8 mouse cellular contexts compared by ENCODE assay signal in genomic region chr2:152736748-152737147, GRCm38 (mm10). TPM values are rescaled to one million over a fixed set of nuclear protein-coding genes. Genes with fewer than 3 reads are reported as not detected.
A peak's percentile ranks its signal among the peaks of the same experiment; 100 is the strongest.
DNase-seq lines count a peak whose midpoint lies in the region; ATAC-seq and TF ChIP-seq lines count a peak whose summit lies in the region.

No protein-coding gene starts in this region.

- no peak for TF ChIP-seq POLR2A in MEL (IDR thresholded peaks at IDR 0.05; ENCODE audit: control insufficient read depth in 1 of 2, insufficient read depth in 1 of 2, low read depth in 1 of 2, low read length in 2 of 2, poor library complexity in 1 of 2)

- H3K4me3 ChIP-seq in MEL (ENCODE audit: control insufficient read depth in 1 of 2, insufficient read depth in 1 of 2, low read depth in 2 of 2, low read length in 2 of 2), result peak overlapping the region; percentile 45 to 65
- H3K4me3 ChIP-seq in hindbrain, embryonic 11.5 days (ENCODE audit: low read depth, low read length), result peak overlapping the region; percentile 84
- H3K4me3 ChIP-seq in liver, embryonic 13.5 days (replicated peaks), result peak overlapping the region; percentile 67
- peak overlapping the region; percentile 75 for H3K4me3 ChIP-seq in stomach, embryonic 15.5 days (replicated peaks)

- no peaks in the 10 kb centered on the region for H3K27me3 ChIP-seq in MEL (ENCODE audit: control insufficient read depth in 1 of 2, insufficient read depth in 2 of 2, low read length in 2 of 2)
- no peaks in the 10 kb centered on the region for H3K27me3 ChIP-seq in hindbrain, embryonic 11.5 days (ENCODE audit: control insufficient read depth, insufficient read depth, low read length)
- peaks cover 27% of the 10 kb centered on the region for H3K27me3 ChIP-seq in liver, embryonic 13.5 days
- no peaks in the 10 kb centered on the region for H3K27me3 ChIP-seq in stomach, embryonic 15.5 days (replicated peaks)

- peak; percentile 94 for DNase-seq in heart, adult 11 months
- no peak for DNase-seq in heart, adult 8-10 months (ENCODE audit: low spot score)
- peak; percentile 77 for DNase-seq in MEL (ENCODE audit: low read depth, low spot score)
- peak; percentile 72 for DNase-seq in embryo, embryonic 11 days
- DNase-seq in hindbrain, embryonic 11.5 days (ENCODE audit: low spot score), result peak; percentile 69
- DNase-seq in liver, embryonic 13.5 days, result peak; percentile 65
- DNase-seq in layer of hippocampus, adult 9-11 months, result no peak

- H3K9ac ChIP-seq in MEL (ENCODE audit: control insufficient read depth, low read depth, low read length, poor library complexity, severe bottlenecking), result peak overlapping the region; percentile 70
- peak overlapping the region; percentile 86 for H3K9ac ChIP-seq in hindbrain, embryonic 11.5 days (ENCODE audit: low read depth, low read length)
- peak overlapping the region; percentile 85 for H3K9ac ChIP-seq in liver, embryonic 13.5 days
- peak overlapping the region; percentile 82 for H3K9ac ChIP-seq in stomach, embryonic 15.5 days

- peak overlapping the region; percentile 90 for H3K27ac ChIP-seq in MEL (ENCODE audit: control insufficient read depth, low read depth, low read length)
- peak overlapping the region; percentile 80 for H3K27ac ChIP-seq in hindbrain, embryonic 11.5 days (ENCODE audit: low read depth, low read length)
- peak overlapping the region; percentile 87 for H3K27ac ChIP-seq in liver, embryonic 13.5 days
- H3K27ac ChIP-seq in stomach, embryonic 15.5 days, result peak overlapping the region; percentile 91

- no peak for TF ChIP-seq RAD21 in MEL (IDR thresholded peaks at IDR 0.05; ENCODE audit: low read depth, low read length)

- H3K4me1 ChIP-seq in MEL (ENCODE audit: control insufficient read depth in 1 of 2, insufficient read depth in 2 of 2, low read length in 2 of 2), result peaks cover 0 to 30% of the 10 kb centered on the region in 2 experiments; a peak in 2 of 4 replicates
- peaks cover 6% of the 10 kb centered on the region for H3K4me1 ChIP-seq in hindbrain, embryonic 11.5 days (replicated peaks; ENCODE audit: control insufficient read depth, insufficient read depth, low read length)
- peaks cover 90% of the 10 kb centered on the region for H3K4me1 ChIP-seq in liver, embryonic 13.5 days (replicated peaks)
- peaks cover 49% of the 10 kb centered on the region for H3K4me1 ChIP-seq in stomach, embryonic 15.5 days

- peak in 1 of 2 experiments; percentile 31; a peak in 1 of 4 replicates for TF ChIP-seq EP300 in MEL (IDR thresholded peaks at IDR 0.05; ENCODE audit: low read depth in 1 of 2, low read length in 2 of 2)

- TF ChIP-seq CTCF in MEL (IDR thresholded peaks at IDR 0.05 in 2 of 3, conservative IDR thresholded peaks at IDR 0.05 in 1 of 3; ENCODE audit: control insufficient read depth in 1 of 3, insufficient read depth in 1 of 3, low read depth in 2 of 3, low read length in 3 of 3, poor library complexity in 1 of 3, severe bottlenecking in 1 of 3), result no peak

- no peaks in the 10 kb centered on the region for H3K9me3 ChIP-seq in MEL (replicated peaks; ENCODE audit: insufficient read depth, low read length)
- H3K9me3 ChIP-seq in hindbrain, embryonic 11.5 days (ENCODE audit: control insufficient read depth, low read length), result no peaks in the 10 kb centered on the region
- no peaks in the 10 kb centered on the region for H3K9me3 ChIP-seq in liver, embryonic 13.5 days (replicated peaks)
- no peaks in the 10 kb centered on the region for H3K9me3 ChIP-seq in stomach, embryonic 15.5 days

- WGBS in hindbrain, embryonic 11.5 days, result 0% methylated on average over 22 of the region's 22 CpGs
- WGBS in liver, embryonic 13.5 days (ENCODE audit: insufficient replicate concordance), result 0% methylated on average over 22 of the region's 22 CpGs
- under 1% methylated on average over 22 of the region's 22 CpGs for WGBS in stomach, embryonic 15.5 days

- peaks cover 18% of the 10 kb centered on the region for H3K79me2 ChIP-seq in MEL (ENCODE audit: control insufficient read depth, insufficient read depth, low read length, poor library complexity)

- H3K36me3 ChIP-seq in MEL (ENCODE audit: control insufficient read depth in 1 of 2, insufficient read depth in 2 of 2, low read length in 2 of 2), result peaks cover 0 to 21% of the 10 kb centered on the region in 2 experiments; a peak in 2 of 4 replicates
- no peaks in the 10 kb centered on the region for H3K36me3 ChIP-seq in hindbrain, embryonic 11.5 days (ENCODE audit: control insufficient read depth, insufficient read depth, low read length)
- H3K36me3 ChIP-seq in liver, embryonic 13.5 days, result no peaks in the 10 kb centered on the region
- no peaks in the 10 kb centered on the region for H3K36me3 ChIP-seq in stomach, embryonic 15.5 days

- no peak for ATAC-seq in hindbrain, embryonic 11.5 days (ENCODE audit: low FRiP score)
- ATAC-seq in liver, embryonic 13.5 days (ENCODE audit: low read depth), result peak; percentile 24; the same call in 1 of the 2 replicates
- ATAC-seq in stomach, embryonic 15.5 days (ENCODE audit: insufficient read depth, low FRiP score, low read depth), result no peak

- H3K4me2 ChIP-seq in hindbrain, embryonic 11.5 days (replicated peaks; ENCODE audit: low read depth, low read length), result peak overlapping the region; percentile 84
- peak overlapping the region; percentile 93 for H3K4me2 ChIP-seq in liver, embryonic 13.5 days
- H3K4me2 ChIP-seq in stomach, embryonic 15.5 days, result peak overlapping the region; percentile 85

TF ChIP-seq in MEL, 35 proteins besides CTCF, POLR2A, EP300 and RAD21 (continues in another document):
- TF ChIP-seq USF1 (IDR thresholded peaks at IDR 0.05; ENCODE audit: low read depth, low read length) (0 out of 2 replicates have a peak, but pooled peaks have one; percentile 5), ZKSCAN1 (IDR thresholded peaks at IDR 0.05; ENCODE audit: low read depth, low read length) (no peak), MXI1 (IDR thresholded peaks at IDR 0.05; ENCODE audit: low read depth, low read length) (peak; percentile 67), GATA1 (IDR thresholded peaks at IDR 0.05; ENCODE audit: low read depth, low read length) (peak; percentile 32), ELF1 (IDR thresholded peaks at IDR 0.05; ENCODE audit: low read depth, low read length) (no peak), MAFK (IDR thresholded peaks at IDR 0.05; ENCODE audit: borderline replicate concordance, low read depth, low read length) (no peak), UBTF (IDR thresholded peaks at IDR 0.05; ENCODE audit: borderline replicate concordance, insufficient read depth, low read depth, low read length) (no peak), CHD2 (IDR thresholded peaks at IDR 0.05; ENCODE audit: low read length) (no peak), E2F4 (IDR thresholded peaks at IDR 0.05; ENCODE audit: borderline replicate concordance, low read depth, low read length) (no peak), TBP (IDR thresholded peaks at IDR 0.05; ENCODE audit: low read depth, low read length) (no peak), ETS1 (IDR thresholded peaks at IDR 0.05; ENCODE audit: low read depth, low read length) (no peak), ZNF384 (IDR thresholded peaks at IDR 0.05; ENCODE audit: low read depth, low read length) (no peak), BHLHE40 (IDR thresholded peaks at IDR 0.05; ENCODE audit: borderline replicate concordance, low read depth, low read length) (no peak), RCOR1 (IDR thresholded peaks at IDR 0.05; ENCODE audit: low read depth, low read length) (no peak), USF2 (IDR thresholded peaks at IDR 0.05; ENCODE audit: borderline replicate concordance in 1 of 2, insufficient read depth in 1 of 2, low read depth in 1 of 2, low read length in 2 of 2) (no peak), ZMIZ1 (IDR thresholded peaks at IDR 0.05; ENCODE audit: low read depth, low read length) (no peak; the same call in 1 of the 2 replicates), MAX (IDR thresholded peaks at IDR 0.05; ENCODE audit: low read length) (peak; percentile 75), JUND (IDR thresholded peaks at IDR 0.05; ENCODE audit: low read depth, low read length) (no peak), SMC3 (IDR thresholded peaks at IDR 0.05; ENCODE audit: low read depth, low read length) (no peak), MYC (IDR thresholded peaks at IDR 0.05; ENCODE audit: low read depth, low read length) (peak; percentile 74), TCF12 (IDR thresholded peaks at IDR 0.05; ENCODE audit: low read depth, low read length) (0 out of 2 replicates have a peak, but pooled peaks have one; percentile 31), POLR2AphosphoS2 (IDR thresholded peaks at IDR 0.05; ENCODE audit: low read length) (no peak; the same call in 1 of the 2 replicates)

RNA-seq across cellular contexts. Expression of gene Id1, which starts 0.7 kb away (rescaled TPM):
- 10 to 100 TPM; 43.3 to 63.6 (median 58.4) TPM for total RNA-seq in heart, adult 8-10 months (2022)
- 59.8 and 102 TPM in 2 replicates for total RNA-seq in MEL (2012; rRNA removed)
- 100 to 1,000 TPM in 1 of 2 experiments, not detected in 1; 486 TPM for polyA plus RNA-seq in MEL (2012; ENCODE audit: insufficient read depth in 1 of 2, insufficient read length in 2 of 2, low read depth in 1 of 2, low replicate concordance in 2 of 2, missing spikeins in 1 of 2)
- 166 and 168 TPM in 2 replicates for polyA plus RNA-seq in hindbrain, embryonic 11.5 days (2014; fragmentation: Nextera tagmentation; extraction: Ambion mirVana)
- 20.9 and 23.2 TPM in 2 replicates for polyA plus RNA-seq in liver, embryonic 13.5 days (2015; fragmentation: Nextera tagmentation; extraction: Ambion mirVana)
- 117 and 138 TPM in 2 replicates for polyA plus RNA-seq in stomach, embryonic 15.5 days (2015; fragmentation: Nextera tagmentation; extraction: Ambion mirVana)

RNA-seq across cellular contexts. Expression of gene Cox4i2, which starts 17.2 kb away (rescaled TPM):
- 10 to 100 TPM; 10.3 to 16.2 (median 12.4) TPM for total RNA-seq in heart, adult 8-10 months (2022)
- not detected in 2 replicates for total RNA-seq in MEL (2012; rRNA removed)
- polyA plus RNA-seq in MEL (2012; ENCODE audit: insufficient read depth in 1 of 2, insufficient read length in 2 of 2, low read depth in 1 of 2, low replicate concordance in 2 of 2, missing spikeins in 1 of 2), result under 1 TPM in 1 of 2 experiments, not detected in 1; 0.17 TPM
- polyA plus RNA-seq in hindbrain, embryonic 11.5 days (2014; fragmentation: Nextera tagmentation; extraction: Ambion mirVana), result 4.1 and 4.4 TPM in 2 replicates
- polyA plus RNA-seq in liver, embryonic 13.5 days (2015; fragmentation: Nextera tagmentation; extraction: Ambion mirVana), result 1.1 and 1.2 TPM in 2 replicates
- 19.0 and 19.5 TPM in 2 replicates for polyA plus RNA-seq in stomach, embryonic 15.5 days (2015; fragmentation: Nextera tagmentation; extraction: Ambion mirVana)

RNA-seq across cellular contexts. Expression of gene Mcts2, which starts 49.9 kb away (rescaled TPM):
- 10 to 100 TPM; 15.0 to 19.6 (median 16.6) TPM for total RNA-seq in heart, adult 8-10 months (2022)
- 1.6 and 2.7 TPM in 2 replicates for total RNA-seq in MEL (2012; rRNA removed)
- polyA plus RNA-seq in MEL (2012; ENCODE audit: insufficient read depth in 1 of 2, insufficient read length in 2 of 2, low read depth in 1 of 2, low replicate concordance in 2 of 2, missing spikeins in 1 of 2), result 1 to 10 TPM in 1 of 2 experiments, not detected in 1; 3.0 TPM
- 43.9 and 48.5 TPM in 2 replicates for polyA plus RNA-seq in hindbrain, embryonic 11.5 days (2014; fragmentation: Nextera tagmentation; extraction: Ambion mirVana)
- polyA plus RNA-seq in liver, embryonic 13.5 days (2015; fragmentation: Nextera tagmentation; extraction: Ambion mirVana), result 23.6 and 23.8 TPM in 2 replicates
- polyA plus RNA-seq in stomach, embryonic 15.5 days (2015; fragmentation: Nextera tagmentation; extraction: Ambion mirVana), result 23.1 and 26.7 TPM in 2 replicates

Comparison
In these comparisons a context has a peak if more than half of its experiments do, and no peak if none do; other contexts are left out.
1. DNase-seq: peak in heart, adult 11 months (single experiment), MEL (single experiment), embryo, embryonic 11 days (single experiment), hindbrain, embryonic 11.5 days (single experiment) and liver, embryonic 13.5 days (single experiment); none in heart, adult 8-10 months (single experiment) and layer of hippocampus, adult 9-11 months (single experiment).
2. Peak in every context shown above with its lines, with median percentiles within 50 percentile points of each other: H3K27ac ChIP-seq, H3K4me3 ChIP-seq, H3K9ac ChIP-seq and H3K4me2 ChIP-seq.